Mouse (Mus musculus) erythroblast, adult 5-6 weeks (primary cell): ENCODE results near the gene Gcnt2. TPM values are rescaled to one million over a fixed set of nuclear protein-coding genes. Genes with fewer than 3 reads are reported as not detected.

Source experiments
- ATAC-seq: replicated peaks from 2 replicates; pipeline ENCODE4 v1.8.0; 2016; ENCODE audit warnings: moderate number of reproducible peaks, mild to moderate bottlenecking, moderate TSS enrichment, inconsistent platforms; ENCODE audit not compliant: poor library complexity, low FRiP score, severe bottlenecking
- total RNA-seq, 2 experiments: library from RNA; stranded (forward) in 1 of 2; stranded (reverse) in 1 of 2; fragments of 150-400 nt in 1 of 2; fragments of 200-764, 138-1000 nt in 1 of 2; gene quantifications; 2 replicates each; pipeline versions ENCODE4 v1.2.3 to v1.2.4; 2015 to 2017; ENCODE audit warnings: low replicate concordance in 2 of 2

Gene Gcnt2
- total RNA-seq, 2 experiments from 2014 or later = 2.2 to 8.6 TPM

GRCm38 (mm10) chr13:40899994-40900970 lies 40.7 kb downstream of the Gcnt2 start:
- ATAC-seq = no peak

DNA sequence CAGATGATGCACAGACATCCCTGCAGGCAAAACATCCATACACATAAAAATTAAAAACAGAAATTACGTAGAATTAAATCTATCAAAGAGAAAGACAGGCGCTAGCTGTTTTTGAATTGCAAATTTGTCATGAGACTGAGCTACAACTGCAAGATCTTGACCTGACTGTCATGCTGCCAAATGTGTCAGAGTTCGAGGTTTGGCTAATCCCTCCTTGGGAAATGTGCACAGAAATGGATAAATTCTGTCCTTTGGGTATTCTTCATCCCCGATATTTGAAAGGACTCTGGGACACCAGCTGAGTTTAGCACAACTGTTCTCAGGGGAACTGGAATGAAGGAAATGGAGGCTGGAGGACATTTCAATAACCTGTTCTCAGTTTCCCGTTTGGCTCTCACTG lies 41.7 kb downstream of the Gcnt2 start:
- ATAC-seq = no peak

DNA sequence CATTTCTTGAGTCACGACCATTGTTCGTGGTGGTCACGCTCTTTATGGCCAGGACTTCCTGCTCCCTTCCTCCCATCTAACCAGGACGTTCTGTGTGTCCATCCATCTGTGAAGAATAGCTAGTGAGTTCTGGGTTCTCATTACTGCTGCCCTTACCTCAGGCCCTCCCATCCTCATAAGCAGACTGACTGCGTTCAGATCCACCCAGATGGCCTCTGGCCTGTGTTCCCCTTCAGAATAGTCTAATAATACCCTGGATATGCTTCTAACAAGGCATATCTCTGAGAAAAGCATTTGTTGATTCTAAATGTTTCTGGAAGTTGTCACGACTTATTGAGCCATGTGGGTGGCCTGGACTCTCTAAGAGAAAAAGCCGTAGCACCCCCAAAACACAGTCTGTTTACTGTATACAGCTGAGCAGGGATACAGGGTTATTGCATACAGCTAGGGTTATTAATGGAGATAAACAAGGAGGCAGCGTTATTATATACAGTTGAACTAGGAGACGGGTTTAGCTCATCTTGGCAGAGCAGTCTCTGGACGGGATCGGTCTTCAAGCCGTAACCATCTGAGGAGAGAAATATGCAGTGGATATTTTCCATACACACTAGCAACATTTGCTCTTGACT lies 42.4 kb downstream of the Gcnt2 start:
- ATAC-seq = no peak

GRCm38 (mm10) chr13:40904080-40904479 lies 44.5 kb downstream of the Gcnt2 start:
- no peak for ATAC-seq

- ATAC-seq = no peak
Observed at GRCm38 (mm10) chr13:40906528-40906927, 47.0 kb downstream of the Gcnt2 start.

GRCm38 (mm10) chr13:40907274-40907673 lies 47.7 kb downstream of the Gcnt2 start:
- no peak for ATAC-seq

- ATAC-seq = no peak
Observed at GRCm38 (mm10) chr13:40908044-40908443, 48.5 kb downstream of the Gcnt2 start.

- ATAC-seq = no peak
Observed at GRCm38 (mm10) chr13:40909060-40909459, 49.5 kb downstream of the Gcnt2 start.

DNA sequence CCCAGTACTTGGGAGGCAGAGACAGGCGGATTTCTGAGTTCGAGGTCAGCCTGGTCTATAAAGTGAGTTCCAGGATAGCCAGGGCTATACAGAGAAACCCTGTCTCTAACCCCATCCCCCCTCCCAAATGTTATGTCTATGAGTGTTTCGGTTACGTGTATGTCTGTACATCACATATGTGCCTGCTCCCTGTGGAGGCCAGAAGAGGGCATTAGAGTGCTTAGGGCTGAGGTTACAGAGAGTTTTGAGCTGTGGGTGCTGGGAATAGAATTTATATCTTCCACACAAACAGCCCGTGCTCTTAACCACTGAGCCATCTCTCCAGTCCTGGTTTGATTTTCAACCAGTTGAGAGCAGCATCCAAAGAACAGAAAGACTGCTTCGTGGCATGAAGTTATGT lies 50.5 kb downstream of the Gcnt2 start:
- ATAC-seq = no peak

- no peak for ATAC-seq
Observed at GRCm38 (mm10) chr13:40911951-40912350, 52.4 kb downstream of the Gcnt2 start.

- ATAC-seq = no peak
Observed at GRCm38 (mm10) chr13:40913395-40914018, 54.0 kb downstream of the Gcnt2 start.

- ATAC-seq = no peak
Observed at GRCm38 (mm10) chr13:40914053-40914585, 54.6 kb downstream of the Gcnt2 start.

- no peak for ATAC-seq
Observed at GRCm38 (mm10) chr13:40916321-40917160, 57.0 kb downstream of the Gcnt2 start.

DNA sequence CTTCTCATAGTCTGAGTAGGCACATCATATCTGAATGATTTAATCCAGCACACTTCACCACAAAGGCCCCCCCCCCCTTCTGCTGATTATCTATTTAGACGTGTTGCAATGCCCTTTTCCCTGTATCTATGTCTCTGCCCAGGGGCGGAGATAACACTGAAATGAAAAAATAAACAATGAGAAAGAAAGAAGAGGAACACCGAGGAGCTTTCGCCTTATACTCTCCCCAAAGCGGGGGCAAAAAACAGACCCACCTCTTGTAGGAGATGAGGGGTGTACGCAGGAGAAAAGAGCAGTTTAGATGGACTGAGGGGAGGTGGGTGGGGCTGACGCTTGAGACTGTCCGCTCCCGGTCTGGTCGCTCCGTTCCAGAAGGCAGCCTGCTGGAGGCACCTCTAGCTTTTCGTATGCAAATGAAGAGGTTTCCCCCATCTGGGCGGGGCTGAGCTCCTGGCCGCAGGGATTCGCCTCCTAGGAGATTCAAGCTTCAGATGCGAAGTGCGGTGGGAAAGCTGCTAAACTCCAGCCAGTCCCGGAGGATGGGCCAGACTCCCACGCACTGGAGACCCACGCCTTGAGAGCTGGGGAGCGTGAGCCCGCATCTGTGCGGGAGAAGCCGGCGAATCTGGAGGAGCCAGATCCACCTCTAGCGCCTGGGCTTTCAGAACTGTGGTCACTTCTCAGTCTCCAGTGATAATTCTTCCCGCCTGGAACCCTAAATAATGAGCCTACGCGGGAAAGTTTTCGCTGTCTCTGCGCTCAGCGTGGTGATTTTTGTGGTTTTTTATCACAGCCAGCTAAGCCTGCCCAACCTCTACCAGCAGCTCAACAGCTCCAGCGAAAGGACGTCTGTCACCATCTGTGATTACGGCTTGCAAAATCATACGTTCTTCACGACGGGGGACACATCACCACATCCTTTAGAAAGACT lies 57.9 kb downstream of the Gcnt2 start:
- no peak for ATAC-seq

DNA sequence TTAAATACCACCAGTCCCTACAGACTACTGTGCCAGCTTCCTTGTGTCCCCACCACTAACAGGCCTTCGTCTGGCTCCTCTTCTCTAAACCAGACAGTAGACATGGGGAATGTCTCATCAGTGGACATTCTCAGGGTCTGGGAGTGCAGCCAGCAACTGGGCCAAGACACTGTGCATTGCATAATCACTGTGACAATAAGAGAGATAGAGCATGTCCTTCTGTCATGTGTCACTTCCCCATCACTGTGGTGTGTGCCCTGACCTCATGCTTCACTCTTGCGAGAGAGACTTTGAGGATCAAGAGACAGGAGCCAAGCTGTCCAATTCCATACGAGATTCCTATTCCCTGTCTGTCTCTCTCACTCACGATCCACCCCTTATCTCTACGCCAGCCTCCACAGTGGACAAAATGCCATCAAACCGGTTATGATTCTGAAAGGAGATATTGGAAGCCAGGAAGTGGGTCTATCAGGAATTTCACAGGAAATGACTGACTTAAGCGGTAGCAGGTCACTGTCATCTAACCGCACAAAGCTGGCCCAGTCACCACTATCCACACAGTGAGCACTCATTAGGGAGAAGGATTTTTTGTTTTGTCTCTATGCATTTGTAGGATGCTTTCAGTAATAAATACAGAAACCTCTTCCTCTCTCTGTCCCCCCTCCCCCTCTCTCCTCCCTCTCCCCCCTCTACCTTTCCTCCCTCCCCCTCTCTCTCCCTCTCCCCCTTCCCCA lies 61.9 kb downstream of the Gcnt2 start:
- no peak for ATAC-seq

GRCm38 (mm10) chr13:40922311-40922877 lies 62.8 kb downstream of the Gcnt2 start:
- no peak for ATAC-seq

- ATAC-seq = no peak
Observed at GRCm38 (mm10) chr13:40923756-40924315, 64.3 kb downstream of the Gcnt2 start.
